Mouse (Mus musculus) CH12.LX (cell line): ENCODE measurements around the gene Oxsr1.

Source experiments
- CHD1 ChIP-seq: IDR thresholded peaks from 2 replicates; pipeline ENCODE4 v1.6.1; 2012; ENCODE audit warnings: low read depth, low read length, improper control_type of control experiment, inconsistent platforms
- CTCF ChIP-seq, 2 experiments: IDR thresholded peaks in 1 of 2; conservative IDR thresholded peaks in 1 of 2; 2 replicates each; pipeline ENCODE4 v1.5.1; 2011 to 2012; ENCODE audit warnings: low read depth in 2 of 2, low read length in 2 of 2, improper control_type of control experiment in 1 of 2, inconsistent platforms in 1 of 2, mild to moderate bottlenecking in 1 of 2, moderate library complexity in 1 of 2
- EP300 ChIP-seq: IDR thresholded peaks from 2 replicates; pipeline ENCODE4 v1.6.1; 2011; ENCODE audit warnings: low read length, improper control_type of control experiment
- MXI1 ChIP-seq: IDR thresholded peaks from 2 replicates; pipeline ENCODE4 v1.6.1; 2011; ENCODE audit warnings: mild to moderate bottlenecking, low read depth, low read length, improper control_type of control experiment

GRCm38 (mm10) chr9:119342728-119343127 lies 20.5 kb upstream of the Oxsr1 start:
- TF ChIP-seq EP300, result no peak
- TF ChIP-seq CTCF (conservative IDR thresholded peaks at IDR 0.05 in 1 of 2, IDR thresholded peaks at IDR 0.05 in 1 of 2; ENCODE audit: low read depth in 2 of 2, low read length in 2 of 2), result no peak
- no peak for TF ChIP-seq MXI1
- no peak for TF ChIP-seq CHD1
